Mouse (Mus musculus): ENCODE measurements around the gene Taf8.

- TF ChIP-seq POLR2A (IDR thresholded peaks at IDR 0.05; ENCODE audit: low read depth, low read length) (no peak), CTCF (IDR thresholded peaks at IDR 0.05; ENCODE audit: extremely low read depth, insufficient read depth, insufficient read length, insufficient replicate concordance) (no peak)
Measured at GRCm38 (mm10) chr17:47539128-47539527, 37.0 kb upstream of the Taf8 start.

All from spleen, adult 2 months (tissue).